Mouse (Mus musculus) granulocyte monocyte progenitor cell, adult 5-6 weeks (primary cell): ENCODE data around the gene Tbc1d5. TPM values are rescaled to one million over a fixed set of nuclear protein-coding genes. Genes with fewer than 3 reads are reported as not detected.
A peak's percentile ranks its signal among the peaks of the same experiment; 100 is the strongest.

Experiments used
- ATAC-seq: replicated peaks from 2 replicates; pipeline ENCODE4 v1.8.0; 2016; ENCODE audit warnings: mild to moderate bottlenecking, moderate TSS enrichment, inconsistent platforms; ENCODE audit not compliant: poor library complexity, severe bottlenecking
- total RNA-seq, 2 experiments: library from RNA; stranded (forward) in 1 of 2; stranded (reverse) in 1 of 2; fragments of 200-712, 200-1000 nt in 1 of 2; fragments of >200 nt in 1 of 2; fragmentation: Nextera tagmentation in 1 of 2; gene quantifications; 2 replicates each; pipeline ENCODE4 v1.2.3; 2014 to 2017

Tbc1d5 gene
- total RNA-seq, 2 experiments from 2014 or later, result 29.2 to 54.6 TPM

DNA sequence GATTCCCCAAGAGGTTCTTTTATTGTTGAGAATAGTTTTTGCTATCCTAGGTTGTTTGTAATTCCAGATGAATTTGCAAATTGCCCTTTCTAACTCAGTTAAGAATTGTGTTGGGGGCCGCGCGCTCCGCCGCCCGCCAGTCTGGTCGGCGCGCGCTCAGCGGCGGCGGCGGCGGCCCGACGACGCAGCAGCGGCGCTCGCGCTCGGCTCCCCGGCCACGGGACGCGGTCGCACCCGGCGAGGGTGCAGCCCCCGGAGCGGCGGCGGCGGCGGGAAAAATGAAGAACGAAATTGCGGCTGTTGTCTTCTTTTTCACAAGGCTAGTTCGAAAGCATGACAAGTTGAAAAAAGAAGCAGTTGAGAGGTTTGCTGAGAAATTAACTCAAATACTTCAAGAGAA lies 480.7 kb downstream of the Tbc1d5 start:
- ATAC-seq, result peak; percentile 84

DNA sequence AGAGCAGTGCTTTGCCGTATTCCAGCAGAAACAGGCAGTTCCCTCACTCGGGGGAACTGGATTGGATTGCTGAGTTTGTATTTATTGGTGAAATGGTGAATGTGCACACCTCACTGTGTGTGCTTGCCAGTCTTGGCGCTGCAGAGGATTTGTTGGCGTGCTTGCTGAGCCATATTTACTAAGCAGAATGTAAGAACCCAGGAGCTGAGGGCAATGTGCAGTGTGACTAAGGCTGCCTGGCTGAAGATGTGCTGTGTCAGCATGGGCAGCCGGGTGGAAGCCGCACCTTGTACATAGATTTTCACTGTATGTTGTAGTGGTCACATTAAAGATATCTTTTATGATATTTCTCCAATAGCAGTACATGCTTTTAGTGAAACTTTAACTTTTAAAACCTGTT lies 491.0 kb downstream of the Tbc1d5 start:
- ATAC-seq, result no peak

DNA sequence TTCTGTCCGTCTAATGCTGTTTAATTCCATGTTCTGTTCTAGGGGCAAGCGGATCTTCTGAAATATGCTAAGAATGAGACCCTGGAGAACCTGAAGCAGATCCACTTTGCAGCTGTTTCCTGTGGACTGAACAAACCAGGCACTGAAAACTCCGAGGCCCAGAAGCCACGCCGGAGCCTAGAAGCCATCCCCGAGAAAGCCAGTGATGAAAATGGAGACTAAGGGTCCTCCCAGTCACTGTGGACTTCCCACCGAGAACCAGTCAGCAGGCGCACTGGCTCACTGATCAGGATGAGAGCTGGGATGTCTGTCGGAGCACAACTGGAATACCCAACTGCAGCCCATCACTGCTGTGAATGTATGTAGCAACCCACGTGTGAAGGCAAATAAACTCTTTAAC lies 491.5 kb downstream of the Tbc1d5 start:
- no peak for ATAC-seq

DNA sequence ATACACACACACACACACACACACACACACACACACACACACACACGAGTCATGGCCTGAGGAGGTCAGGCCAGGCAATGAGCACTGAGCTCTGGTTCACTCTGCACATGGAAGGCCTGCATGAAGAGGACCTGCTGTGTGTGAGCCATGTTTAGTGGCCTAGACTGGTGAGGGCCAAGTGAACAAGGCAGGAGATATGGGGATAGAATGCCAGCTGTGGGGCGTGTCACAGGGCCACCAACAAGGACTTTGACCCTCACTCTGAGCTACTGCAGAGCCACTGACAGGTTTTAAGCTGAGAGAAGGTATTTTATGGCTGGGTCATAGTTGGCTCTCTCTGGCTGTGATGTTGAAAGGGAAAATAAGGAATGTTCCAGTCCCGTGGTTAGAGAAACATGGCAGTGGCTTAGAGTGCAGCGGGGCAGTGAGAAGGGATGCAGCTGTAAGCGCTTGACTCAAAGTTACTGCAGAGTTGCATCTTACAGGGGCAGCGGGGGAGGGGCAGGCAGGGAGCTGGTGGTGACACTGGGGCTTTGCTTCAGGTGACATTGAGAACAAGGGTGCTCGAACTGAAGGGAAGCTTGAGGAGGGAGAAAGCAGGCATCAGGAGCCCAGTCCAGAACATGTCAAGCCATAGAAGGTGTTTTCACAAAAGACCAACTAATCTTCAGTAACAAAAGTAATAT lies 494.0 kb downstream of the Tbc1d5 start:
- no peak for ATAC-seq
